Mouse (Mus musculus): ENCODE data around the gene Fbxo46. TPM values are rescaled to one million over a fixed set of nuclear protein-coding genes. Genes with fewer than 3 reads are reported as not detected.
"Not testable (repeated sequence)": the region's sequence is repeated elsewhere in the genome, so short reads cannot be mapped to it uniquely, and the experiment has no call there.

Gene Fbxo46
- total RNA-seq, 2 experiments from 2014 or later = 2.2 to 2.6 TPM

DNA sequence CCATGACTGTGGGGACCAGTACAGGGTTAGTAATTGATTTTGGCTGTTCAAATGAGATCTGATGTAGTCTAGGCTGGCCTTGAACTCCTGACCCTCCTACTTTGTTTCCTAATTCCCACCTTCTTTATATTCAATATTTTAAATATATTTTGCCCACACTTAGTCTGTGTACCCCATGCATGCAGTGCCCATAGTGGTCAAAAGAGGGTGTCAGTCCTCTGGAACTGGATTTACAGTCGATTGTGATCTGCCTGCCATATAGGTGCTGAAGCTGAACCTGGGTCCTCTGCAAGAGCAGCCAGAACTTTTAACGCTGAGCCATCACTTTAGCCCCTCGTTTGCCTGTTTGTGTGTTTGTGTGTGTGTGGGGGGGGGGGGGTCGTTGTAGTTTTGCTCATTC lies 11.0 kb downstream of the Fbxo46 start:
- no peak for DNase-seq (ENCODE audit: low spot score)

DNA sequence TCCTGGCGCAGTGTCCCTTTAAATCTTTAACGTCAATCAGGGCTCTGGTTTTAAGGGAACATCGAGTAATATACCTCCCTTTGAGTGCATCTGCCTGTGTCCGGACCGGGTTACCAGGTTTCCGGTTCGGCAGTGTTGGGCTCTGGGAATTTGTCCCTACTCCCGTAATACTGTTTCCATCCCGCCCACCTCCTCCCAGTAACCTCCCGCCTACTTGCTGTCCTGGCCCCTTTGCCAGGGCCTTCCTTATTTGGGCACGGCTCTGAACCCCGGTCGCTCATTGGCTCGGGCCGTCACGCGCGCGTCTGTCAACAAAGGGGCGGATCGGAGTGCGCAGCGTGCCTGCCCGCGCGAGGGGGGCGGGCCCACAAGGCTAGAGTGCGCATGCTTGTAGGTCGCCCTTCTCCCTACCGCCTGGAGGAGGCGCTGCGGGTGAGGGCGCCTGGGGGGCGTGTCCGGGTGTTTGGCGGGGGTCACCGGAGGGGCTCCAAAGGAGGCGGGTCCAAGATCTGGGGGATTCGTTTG lies 11.7 kb downstream of the Fbxo46 start:
- DNase-seq (ENCODE audit: low spot score) = peak; percentile 98

DNA sequence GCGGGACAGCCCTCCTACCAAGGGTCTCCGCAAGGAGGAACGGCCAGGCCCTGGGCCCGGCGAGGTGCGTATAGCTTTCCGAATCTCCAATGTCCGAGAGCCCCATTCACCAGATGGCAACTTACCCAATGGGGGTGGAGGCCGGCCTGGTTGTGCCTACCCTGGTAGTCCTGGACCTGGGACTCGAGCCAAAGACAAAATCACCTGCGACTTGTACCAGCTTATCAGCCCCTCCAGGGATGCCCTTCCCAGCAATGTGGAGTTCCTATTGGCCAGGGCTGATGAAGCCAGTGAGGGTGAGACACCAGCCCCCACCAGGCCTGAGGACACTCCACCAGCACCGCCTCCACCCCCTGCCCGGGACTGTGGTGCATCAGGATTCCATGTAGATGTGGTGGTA lies 16.5 kb downstream of the Fbxo46 start:
- no peak for DNase-seq (ENCODE audit: low spot score)

DNA sequence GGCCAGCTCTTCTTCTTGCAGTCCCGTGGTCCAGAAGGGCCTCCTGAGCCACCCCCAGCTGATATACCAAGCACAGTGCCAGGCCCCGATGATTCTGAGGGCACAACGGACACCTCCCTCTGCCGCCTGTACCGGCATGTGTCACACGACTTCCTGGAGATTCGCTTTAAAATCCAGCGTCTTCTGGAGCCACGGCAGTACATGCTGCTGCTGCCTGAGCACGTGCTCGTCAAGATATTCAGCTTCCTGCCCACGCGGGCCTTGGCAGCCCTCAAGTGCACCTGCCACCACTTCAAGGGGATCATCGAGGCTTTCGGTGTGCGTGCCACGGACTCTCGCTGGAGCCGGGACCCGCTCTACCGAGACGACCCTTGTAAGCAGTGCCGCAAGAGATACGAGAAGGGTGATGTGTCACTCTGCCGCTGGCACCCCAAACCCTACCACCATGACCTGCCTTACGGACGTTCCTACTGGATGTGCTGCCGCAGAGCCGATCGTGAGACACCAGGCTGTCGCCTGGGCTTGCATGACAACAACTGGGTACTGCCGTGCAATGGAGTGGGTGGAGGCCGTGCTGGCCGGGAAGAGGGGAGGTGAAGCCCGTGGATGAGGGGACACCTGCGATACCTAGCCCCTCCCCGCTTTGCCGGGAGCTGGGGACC lies 17.1 kb downstream of the Fbxo46 start:
- no peak for DNase-seq (ENCODE audit: low spot score)

DNA sequence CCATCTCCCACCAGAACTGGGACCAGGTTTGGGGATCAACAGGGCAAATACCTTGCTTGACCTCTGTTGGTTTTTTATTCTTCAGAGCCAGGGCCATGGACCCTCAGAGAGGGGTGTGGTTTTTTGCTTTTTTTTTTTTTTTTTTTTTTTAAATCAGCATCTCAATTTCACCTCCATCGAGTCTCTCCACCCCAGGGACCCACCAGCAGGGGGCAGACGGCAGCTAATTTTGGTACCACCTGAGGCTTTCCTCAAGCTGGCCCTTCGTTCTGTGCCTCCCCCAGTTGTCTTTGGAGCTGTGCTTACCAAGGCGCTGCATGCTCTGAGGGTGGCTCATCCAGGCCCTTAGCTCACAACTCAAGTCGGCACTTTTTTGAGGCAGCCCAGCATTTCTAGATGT lies 17.7 kb downstream of the Fbxo46 start:
- peak; percentile 34 for DNase-seq (ENCODE audit: low spot score)

DNA sequence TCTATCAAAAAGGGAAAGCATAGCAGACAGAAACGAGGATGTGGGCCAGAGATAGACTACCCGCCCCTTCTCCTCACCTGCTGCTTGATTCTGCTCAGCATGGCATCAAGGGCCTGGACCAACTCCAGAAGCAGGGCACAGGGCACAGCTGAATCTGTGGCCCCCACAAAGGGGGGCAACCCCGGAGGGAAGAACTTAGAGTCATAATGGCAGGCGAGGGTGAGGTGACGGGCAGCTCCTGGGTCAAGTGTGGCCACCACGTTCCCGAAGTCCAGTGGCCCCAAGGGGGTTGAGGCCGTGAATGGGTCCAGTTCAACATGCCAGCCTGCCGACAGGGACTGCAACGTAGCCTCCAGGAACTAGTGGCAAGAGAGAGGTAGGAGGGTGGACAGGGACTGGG lies 27.1 kb downstream of the Fbxo46 start:
- no peak for DNase-seq (ENCODE audit: low spot score)

DNA sequence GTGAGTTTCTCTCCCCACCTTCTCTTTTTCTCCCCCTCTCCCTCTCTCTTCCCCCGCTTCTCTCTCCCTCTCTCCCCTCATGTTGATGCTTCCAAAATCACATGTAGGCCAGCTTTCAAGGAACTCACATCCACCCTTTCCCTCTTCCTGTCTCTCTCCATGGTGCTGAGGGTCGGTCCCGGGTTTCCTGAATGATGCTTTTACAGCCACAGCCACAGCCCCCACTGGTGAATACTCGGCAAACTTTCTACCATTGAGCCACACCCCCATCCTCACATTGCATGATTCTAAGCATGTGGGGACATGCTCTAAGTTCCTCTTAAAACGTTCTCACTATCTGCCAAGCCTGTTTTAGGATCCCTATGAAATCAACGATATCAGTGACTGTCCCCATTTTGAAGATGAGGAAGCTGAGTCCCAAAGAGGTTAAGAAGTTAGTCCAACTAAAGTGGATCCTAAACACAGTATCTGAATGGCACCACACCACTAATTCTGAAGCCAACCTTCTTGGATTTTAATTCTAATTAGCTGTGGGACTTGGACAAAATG lies 27.9 kb downstream of the Fbxo46 start:
- DNase-seq (ENCODE audit: low spot score) = no peak

DNA sequence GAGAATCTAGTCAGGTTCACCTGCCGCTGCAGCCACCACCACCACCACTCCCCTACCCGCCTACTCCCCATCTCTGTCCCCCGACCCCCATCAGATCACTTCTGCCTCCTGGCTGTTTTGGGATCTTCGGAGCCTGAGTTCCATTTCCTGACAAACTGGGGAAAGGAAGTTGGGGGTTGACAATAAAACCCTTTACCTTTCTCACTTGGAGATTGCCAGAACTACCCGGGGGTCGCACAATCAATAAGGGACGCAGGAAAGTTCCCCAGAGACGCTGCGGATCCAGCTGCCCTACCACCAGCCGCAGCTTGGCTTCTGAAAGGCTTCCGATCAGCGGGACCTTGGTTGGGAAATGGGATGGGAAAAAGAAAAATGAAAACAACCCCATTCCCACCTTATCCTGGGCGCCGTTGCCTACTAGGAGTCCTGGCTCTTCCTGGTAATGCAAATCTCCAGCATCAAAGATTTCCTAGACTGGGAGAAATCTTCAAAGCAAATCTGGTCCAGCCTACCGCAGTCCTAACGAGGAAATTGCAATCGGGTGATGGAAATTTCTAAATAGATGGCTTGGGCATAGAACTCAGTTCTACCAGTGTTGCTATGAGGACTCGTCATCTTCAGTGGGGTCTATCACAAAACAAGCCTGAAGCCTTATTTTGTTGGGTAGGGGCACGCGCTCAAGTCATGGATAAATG lies 28.7 kb downstream of the Fbxo46 start:
- DNase-seq (ENCODE audit: low spot score) = no peak

DNA sequence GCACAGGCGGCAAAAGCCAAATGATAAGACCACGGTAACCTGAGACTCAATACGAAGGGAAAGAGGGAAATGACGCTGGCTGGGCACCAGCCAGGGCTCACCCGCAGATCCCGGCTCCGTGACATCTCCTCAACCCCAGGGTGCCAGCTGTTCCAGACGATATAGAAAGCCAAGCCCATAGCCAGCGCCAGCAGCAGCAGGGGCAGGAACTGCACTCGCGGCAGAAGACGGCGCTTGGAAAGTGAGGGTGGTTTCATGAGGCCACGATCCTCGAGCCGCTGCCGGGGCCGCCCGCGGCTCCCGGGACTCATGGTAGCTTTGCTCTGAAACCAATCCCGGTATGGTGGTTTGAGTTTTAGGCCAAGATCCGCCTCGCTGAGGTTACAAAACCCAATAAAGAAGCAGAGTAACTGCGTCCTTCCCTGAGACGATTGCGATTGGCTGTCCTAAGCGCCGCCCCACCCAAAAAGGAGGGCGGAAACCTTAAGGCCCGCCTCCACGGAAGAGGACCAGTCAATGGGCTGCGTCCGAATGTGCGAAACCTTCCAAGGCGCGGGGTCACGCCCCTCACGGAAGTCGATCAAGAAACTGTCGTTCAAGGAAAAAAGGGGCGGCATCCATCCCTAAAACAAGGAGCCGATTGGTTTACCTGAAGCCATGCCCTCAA lies 29.3 kb downstream of the Fbxo46 start, which contains the start of gene Qpctl:
TSS of gene Qpctl (minus strand) at position 417 of the 667 bp plus-strand sequence.
- peak; percentile 99 for DNase-seq (ENCODE audit: low spot score)

DNA sequence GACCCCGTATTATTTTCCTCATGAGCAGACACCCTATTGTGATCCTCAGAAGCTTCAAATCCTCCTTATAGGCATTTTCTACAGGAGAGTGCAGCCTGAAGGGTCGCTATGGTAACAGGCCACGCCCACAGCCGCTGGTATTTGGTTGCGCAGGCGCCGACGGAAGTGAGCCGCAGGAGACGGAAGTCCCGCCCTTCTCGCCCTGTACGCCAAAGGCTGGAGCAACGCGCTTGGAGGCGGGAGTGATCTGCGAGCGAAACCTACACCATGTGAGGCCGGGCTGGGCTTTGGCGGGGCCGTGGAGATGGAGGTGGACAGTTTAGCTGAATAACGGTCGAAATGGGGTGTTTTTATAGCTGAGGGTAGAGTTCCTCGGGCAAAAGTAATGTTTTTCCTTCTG lies 30.0 kb downstream of the Fbxo46 start, which contains the start of gene Snrpd2:
TSS of gene Snrpd2 (plus strand) at position 97 of the 400 bp plus-strand sequence.
- peak; percentile 97 for DNase-seq (ENCODE audit: low spot score)

DNA sequence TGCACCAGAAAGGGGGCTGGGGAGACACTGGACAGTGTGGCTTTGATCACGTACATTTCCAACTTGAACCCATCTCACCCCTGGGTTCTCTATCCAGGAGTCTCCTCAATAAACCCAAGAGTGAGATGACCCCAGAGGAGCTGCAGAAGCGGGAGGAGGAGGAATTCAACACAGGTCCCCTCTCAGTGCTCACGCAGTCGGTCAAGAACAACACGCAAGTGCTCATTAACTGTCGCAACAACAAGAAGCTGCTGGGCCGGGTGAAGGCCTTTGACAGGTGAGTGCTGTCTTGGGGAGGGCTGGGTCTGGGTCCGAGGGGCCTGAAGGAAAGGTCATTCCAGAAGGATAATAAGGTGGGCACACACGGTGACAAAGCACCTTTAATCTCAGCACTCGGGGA lies 31.5 kb downstream of the Fbxo46 start:
- not testable (repeated sequence) for DNase-seq (ENCODE audit: low spot score)

DNA sequence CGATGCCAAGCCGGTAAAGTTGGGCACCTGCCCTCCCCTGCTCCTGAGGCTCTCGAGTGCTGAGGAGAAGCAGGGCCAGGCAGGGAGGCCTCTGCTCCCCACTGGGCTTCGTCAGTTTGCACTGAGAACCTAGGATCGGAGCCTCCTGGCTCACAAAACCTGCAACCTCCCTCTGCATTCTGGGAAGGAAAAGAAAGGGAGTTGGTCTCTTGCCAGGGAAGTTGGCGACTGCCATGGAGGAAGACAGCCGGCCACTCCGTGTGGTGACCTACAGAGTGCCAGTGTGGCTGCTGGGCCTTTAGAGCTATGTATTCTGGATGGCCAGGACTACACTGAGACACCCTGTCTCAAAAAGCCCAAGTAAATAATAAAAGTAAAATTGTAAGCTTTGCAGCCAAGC lies 35.1 kb downstream of the Fbxo46 start:
- no peak for DNase-seq (ENCODE audit: low spot score)

DNA sequence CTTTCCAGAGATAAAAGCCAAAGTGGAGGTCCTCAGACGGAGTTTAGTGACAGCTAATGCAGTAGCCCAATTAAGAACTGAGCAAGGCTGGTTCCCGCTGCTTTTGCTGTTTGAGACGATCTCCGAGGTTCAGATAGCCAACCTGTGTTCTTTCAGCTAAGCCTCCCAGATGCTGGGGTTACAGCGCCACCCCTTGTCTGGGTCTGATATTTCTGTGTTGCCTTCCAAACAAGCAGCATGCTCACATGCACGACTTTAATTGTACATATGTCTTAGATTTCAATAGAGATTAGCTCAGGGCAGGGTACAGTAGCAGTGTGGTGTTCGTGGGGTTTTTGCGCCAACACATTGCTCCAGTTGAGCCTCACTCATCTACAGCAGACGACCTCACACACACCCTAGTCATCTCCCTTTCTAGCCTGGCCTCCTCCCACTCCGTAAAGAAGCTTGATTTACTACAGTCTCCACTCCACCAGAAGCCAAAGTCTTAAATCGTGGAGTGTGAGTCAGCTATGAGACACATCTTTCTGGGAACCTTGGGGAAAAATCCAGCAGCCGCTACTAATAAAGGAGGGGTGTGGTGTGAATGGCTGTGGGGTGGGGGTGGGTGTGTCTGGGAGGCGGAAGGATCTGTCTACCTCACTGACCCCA lies 36.3 kb downstream of the Fbxo46 start:
- no peak for DNase-seq (ENCODE audit: low spot score)

DNA sequence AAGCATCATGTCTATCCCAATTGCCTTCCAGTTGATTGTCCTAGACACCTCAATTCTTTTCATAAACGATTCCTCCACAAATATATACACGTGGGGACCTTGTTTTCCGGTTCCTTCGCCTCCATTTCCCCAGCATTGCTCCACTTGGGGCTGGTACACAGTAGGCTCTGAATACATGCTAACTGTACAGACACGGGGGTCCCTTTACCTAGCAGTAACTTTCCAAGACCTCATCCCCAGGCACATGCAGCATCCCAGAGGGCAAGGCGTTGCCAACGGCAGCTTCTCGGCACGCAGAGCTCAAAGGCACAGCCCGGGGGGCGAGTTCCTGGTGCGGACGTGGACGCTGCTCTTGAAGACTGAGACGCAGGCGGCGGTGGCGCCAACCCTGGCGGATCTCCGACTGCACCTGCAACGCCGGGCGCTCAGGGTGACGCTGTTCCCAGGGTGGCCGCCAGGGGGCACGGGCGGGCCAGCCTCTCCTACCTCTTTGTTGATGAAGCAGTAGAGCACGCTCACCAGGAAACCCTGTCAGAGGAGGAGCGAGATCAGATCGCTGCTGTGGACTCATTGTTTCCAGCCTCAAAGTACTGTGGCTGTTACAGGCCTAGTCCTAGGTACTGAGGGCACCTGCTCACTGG lies 37.6 kb downstream of the Fbxo46 start:
- peak; percentile 90 for DNase-seq (ENCODE audit: low spot score)

DNA sequence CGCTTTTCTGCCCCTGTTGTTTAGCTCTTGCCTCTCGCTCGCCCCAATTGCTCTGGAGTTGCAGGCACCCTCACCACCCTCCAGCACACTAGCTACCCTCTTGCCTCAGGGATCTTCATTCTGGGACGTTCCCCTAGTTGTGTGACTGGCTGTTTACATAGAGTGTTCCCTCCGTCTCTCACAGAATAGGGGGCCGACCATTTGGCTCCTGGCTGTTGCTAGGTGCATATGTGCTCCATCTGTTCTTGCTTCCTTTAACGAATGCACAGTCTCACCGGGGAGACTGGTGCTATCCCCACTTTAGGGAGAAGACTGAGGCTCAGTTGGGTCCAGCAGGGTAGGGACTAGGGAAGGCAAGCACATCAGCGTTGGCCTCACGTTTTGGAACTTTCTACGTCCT lies 38.9 kb downstream of the Fbxo46 start:
- DNase-seq (ENCODE audit: low spot score) = no peak

DNA sequence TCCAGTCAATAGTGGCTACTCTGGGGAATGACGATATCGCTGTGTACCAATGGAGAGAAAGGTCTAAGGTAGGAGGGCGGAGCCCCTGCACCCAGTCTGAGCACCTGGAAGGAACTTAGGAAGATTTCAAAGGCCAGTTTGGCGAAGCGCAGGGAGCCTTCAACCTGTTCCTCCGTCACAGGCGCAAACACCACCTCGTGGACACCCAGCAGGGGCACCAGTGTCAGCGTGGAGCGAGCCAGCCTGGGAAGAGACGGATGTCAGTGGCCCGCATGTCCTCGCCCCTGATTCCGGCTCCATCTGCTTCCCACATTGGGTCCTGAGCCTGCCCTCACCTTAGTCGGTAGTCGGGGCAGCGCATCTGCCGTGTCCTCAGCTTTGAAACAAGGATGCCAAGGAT lies 39.8 kb downstream of the Fbxo46 start:
- no peak for DNase-seq (ENCODE audit: low spot score)

DNA sequence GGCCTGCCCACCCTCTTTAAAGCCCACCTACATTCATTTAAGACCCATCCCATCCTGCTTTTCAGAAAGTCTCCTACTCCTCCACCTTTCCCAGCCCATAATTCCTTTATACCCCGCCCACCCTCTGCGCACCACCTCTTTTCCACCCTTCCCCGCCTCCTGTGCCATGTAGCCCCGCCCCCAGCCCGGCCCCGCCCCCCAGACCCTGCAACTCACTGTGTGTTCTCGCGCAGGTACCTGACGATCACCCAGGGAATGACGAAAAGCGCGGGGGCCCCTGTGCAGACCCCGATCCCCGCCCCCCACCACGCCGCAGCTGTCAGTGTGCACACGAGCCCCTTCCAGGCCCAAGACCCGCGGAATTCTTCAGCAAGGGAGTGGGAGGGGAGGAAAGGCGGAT lies 40.5 kb downstream of the Fbxo46 start:
- no peak for DNase-seq (ENCODE audit: low spot score)

DNA sequence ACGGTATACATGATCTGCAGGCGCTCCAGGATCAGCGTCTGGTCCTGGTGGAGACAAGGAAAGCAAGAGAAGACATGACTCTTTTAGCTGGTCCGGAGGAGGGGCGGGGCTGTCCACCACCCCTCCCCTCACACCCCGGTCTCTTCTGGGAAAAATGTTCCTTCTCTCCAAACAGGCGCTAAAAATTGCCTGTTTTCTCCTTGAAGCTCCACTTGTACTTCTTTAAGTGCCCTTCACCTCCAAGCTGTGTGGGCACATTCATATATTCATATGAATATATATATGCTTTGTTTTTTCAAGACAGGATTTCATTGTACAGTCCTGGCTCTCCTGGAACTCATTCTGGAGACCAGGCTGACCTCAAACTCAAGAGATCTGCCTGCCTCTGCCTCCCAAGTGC lies 43.3 kb downstream of the Fbxo46 start:
- no peak for DNase-seq (ENCODE audit: low spot score)

DNA sequence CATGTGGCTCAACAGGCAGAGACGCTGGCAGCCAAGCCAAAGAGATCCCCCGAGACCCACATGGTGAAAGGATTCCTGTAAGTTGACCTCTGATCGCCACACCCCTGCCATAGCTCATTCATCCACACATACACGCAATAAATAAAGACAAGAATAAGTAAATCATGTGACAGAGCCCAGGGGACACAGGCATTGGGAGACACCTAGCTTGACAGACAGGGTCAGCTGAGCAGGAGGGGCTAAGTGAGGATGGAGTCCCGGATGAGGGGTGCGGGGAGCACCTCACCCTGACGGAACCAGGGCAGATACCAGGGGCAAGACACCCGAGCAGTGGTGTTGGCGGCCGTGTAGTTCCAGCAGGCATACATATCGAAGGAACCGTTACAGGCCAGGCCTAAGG lies 44.1 kb downstream of the Fbxo46 start:
- no peak for DNase-seq (ENCODE audit: low spot score)

DNA sequence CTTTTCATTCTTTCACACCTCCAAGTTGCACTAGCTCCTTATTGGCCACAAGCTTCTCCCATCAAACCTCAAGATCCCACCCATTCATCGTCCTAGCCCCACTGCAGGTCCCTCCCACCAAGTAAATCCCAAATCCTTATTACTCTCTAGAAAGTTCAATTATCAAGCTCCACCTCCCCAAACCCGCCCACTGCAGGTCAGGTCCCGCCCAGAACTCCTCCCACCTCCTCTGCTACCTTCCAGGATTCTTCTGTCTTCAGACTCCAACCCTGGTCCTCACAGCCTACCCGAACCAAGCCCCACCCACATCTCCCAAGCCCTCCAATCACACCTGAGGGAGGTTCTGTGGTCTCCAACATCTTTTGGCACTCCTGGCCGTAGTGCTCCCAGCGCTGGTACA lies 44.5 kb downstream of the Fbxo46 start:
- DNase-seq (ENCODE audit: low spot score) = no peak

DNA sequence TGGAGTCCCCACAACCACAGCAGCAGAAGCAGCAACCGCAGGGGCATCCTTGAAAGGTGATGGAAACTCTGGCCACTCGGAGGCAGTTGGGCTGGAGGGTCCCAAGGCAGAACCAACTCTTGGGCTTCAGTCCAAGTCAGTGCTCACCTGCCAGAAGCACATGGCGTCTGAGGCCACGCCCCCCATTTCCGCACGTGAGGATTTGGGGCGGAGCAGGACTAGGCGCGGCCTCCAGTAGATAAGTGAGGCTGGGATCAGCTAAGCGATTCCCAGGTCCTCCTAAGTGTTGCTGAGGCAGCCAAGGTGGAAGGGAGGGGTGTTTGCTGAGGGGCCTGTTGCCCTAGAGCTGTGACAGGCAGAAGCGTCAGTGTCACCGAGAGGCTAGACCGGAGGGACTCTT lies 45.3 kb downstream of the Fbxo46 start:
- no peak for DNase-seq (ENCODE audit: low spot score)

Measured in gastrocnemius, adult 18-20 months (tissue).